Mouse (Mus musculus): ENCODE measurements around the gene Gon7. TPM values are rescaled to one million over a fixed set of nuclear protein-coding genes. Genes with fewer than 3 reads are reported as not detected.

Gene Gon7
- polyA plus RNA-seq, 1 experiment from 2014 or later: 29.3 TPM

DNA sequence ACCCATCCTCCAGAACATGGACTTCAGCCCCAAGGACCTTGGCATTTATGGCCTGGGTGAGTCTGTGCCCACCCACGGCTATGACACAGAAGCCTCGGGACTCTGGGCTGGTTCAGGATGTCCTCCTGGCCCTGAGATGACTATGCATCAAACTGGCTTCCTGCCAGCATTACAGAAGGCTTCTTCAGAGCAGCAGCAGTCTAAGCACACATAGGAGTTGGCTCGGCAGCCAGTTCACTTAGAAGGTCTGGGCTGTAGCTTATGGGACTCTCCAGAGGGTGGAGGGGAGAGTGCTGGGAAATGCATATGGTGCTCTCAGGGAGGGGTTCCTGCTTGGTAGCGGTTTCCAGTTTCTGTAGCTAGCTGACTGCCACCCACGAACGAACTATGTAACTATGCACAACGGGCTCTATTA lies 31.8 kb downstream of the Gon7 start:
- H3K4me3 ChIP-seq (ENCODE audit: low read length): no peak overlapping the region
- no peak overlapping the region for H3K27ac ChIP-seq (ENCODE audit: low read length)
- H3K9me3 ChIP-seq (ENCODE audit: low read length): no peaks in the 10 kb centered on the region
- no peak overlapping the region for H3K9ac ChIP-seq (replicated peaks; ENCODE audit: low read length)
- peaks cover 21% of the 10 kb centered on the region for H3K4me1 ChIP-seq (ENCODE audit: insufficient read depth, low read length)
- H3K4me2 ChIP-seq (replicated peaks; ENCODE audit: low read depth, low read length): no peak overlapping the region
- no peaks in the 10 kb centered on the region for H3K36me3 ChIP-seq (ENCODE audit: insufficient read depth, low read length)
- ATAC-seq (ENCODE audit: low FRiP score, low TSS enrichment): no peak
- WGBS: 63% methylated on average over 7 of the region's 7 CpGs
- H3K27me3 ChIP-seq (ENCODE audit: insufficient read depth, low read length): no peaks in the 10 kb centered on the region

DNA sequence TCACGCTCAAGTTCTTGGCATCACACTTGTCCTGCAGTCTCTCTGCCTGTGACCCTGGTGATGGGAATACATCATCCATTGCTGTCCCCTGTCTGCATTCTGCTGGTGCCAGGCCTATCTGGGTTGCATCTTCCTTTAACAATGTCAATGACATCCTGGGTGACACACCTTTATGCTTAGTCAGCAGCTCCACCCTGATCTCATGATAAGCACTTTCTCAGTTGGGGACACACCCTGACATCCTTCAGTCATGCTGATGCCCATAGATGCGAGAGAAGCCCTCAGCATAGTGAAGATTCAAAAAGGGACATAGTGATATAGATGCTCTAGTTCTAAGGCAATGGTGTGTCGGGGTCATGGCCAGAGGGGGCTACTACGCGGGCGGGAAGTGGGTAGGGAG lies 32.5 kb downstream of the Gon7 start:
- H3K9me3 ChIP-seq (ENCODE audit: low read length): no peaks in the 10 kb centered on the region
- H3K4me2 ChIP-seq (replicated peaks; ENCODE audit: low read depth, low read length): no peak overlapping the region
- ATAC-seq (ENCODE audit: low FRiP score, low TSS enrichment): no peak
- H3K27me3 ChIP-seq (ENCODE audit: insufficient read depth, low read length): no peaks in the 10 kb centered on the region
- H3K4me1 ChIP-seq (ENCODE audit: insufficient read depth, low read length): peaks cover 14% of the 10 kb centered on the region
- H3K36me3 ChIP-seq (ENCODE audit: insufficient read depth, low read length): no peaks in the 10 kb centered on the region
- no peak overlapping the region for H3K27ac ChIP-seq (ENCODE audit: low read length)
- WGBS: 92% methylated on average over 6 of the region's 6 CpGs
- no peak overlapping the region for H3K4me3 ChIP-seq (ENCODE audit: low read length)
- no peak overlapping the region for H3K9ac ChIP-seq (replicated peaks; ENCODE audit: low read length)

DNA sequence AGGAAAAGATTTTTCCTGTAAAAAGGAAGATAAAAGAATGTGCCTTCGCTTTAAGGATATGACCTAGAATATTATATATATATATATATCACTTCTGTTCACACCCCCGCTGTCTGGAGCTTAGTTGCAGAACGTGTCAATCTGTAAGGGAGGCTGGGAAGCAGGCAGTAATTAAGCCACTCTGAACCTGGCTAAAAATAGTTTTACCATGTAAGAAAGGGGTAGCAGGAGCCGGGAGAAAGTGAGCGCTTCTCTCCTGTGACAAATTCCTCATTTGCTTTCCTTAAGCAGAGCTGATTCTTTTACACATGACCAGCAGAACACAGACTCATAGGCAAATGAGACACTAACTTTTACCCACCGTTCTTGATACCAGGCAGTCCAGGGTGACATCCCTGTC lies 33.7 kb downstream of the Gon7 start:
- Histone ChIP-seq H3K9ac (replicated peaks; ENCODE audit: low read length) (no peak overlapping the region), H3K36me3 (ENCODE audit: insufficient read depth, low read length) (no peaks in the 10 kb centered on the region), H3K9me3 (ENCODE audit: low read length) (no peaks in the 10 kb centered on the region), H3K4me2 (replicated peaks; ENCODE audit: low read depth, low read length) (no peak overlapping the region), H3K4me1 (ENCODE audit: insufficient read depth, low read length) (peaks cover 10% of the 10 kb centered on the region; the same call in 1 of the 2 replicates), H3K4me3 (ENCODE audit: low read length) (no peak overlapping the region), H3K27ac (ENCODE audit: low read length) (no peak overlapping the region), H3K27me3 (ENCODE audit: insufficient read depth, low read length) (no peaks in the 10 kb centered on the region)
- no peak for ATAC-seq (ENCODE audit: low FRiP score, low TSS enrichment)
- WGBS: 59% methylated on average over 6 of the region's 6 CpGs

- WGBS: 60% methylated on average over 8 of the region's 8 CpGs
Measured at GRCm38 (mm10) chr12:102722966-102723365, 34.6 kb downstream of the Gon7 start.

DNA sequence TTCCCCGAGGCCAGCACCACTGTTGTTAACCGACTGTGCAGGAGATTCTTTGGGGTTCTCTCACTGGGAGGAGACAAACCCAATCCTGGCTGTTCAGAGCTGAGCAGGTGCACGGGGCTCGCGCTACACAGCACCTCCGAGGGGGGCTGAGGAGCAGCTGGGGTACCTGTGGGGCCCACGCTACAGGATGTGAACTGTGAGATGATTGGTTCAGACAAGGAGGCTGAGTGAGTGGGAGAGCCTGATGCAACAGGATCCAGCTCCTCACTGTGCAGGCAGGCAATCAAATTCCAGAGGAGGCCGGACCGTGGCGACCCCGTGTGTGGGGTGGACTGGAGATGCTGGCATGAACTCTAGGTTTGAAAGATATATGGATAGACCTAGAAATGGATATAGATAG lies 35.2 kb downstream of the Gon7 start:
- Histone ChIP-seq H3K9me3 (ENCODE audit: low read length) (no peaks in the 10 kb centered on the region), H3K27ac (ENCODE audit: low read length) (peak overlapping the region; percentile 64), H3K36me3 (ENCODE audit: insufficient read depth, low read length) (no peaks in the 10 kb centered on the region), H3K4me1 (ENCODE audit: insufficient read depth, low read length) (peaks cover 10% of the 10 kb centered on the region; the same call in 1 of the 2 replicates), H3K4me2 (replicated peaks; ENCODE audit: low read depth, low read length) (peak overlapping the region; percentile 26; the same call in 1 of the 2 replicates), H3K27me3 (ENCODE audit: insufficient read depth, low read length) (no peaks in the 10 kb centered on the region), H3K4me3 (ENCODE audit: low read length) (no peak overlapping the region), H3K9ac (replicated peaks; ENCODE audit: low read length) (peak overlapping the region; percentile 31; the same call in 1 of the 2 replicates)
- peak; percentile 79 for ATAC-seq (ENCODE audit: low FRiP score, low TSS enrichment)
- 23% methylated on average over 11 of the region's 11 CpGs for WGBS

More at GRCm38 (mm10) chr12:102722966-102723365, 34.6 kb downstream of the Gon7 start:
- Histone ChIP-seq H3K4me1 (ENCODE audit: insufficient read depth, low read length) (peaks cover 10% of the 10 kb centered on the region; the same call in 1 of the 2 replicates), H3K36me3 (ENCODE audit: insufficient read depth, low read length) (no peaks in the 10 kb centered on the region), H3K27me3 (ENCODE audit: insufficient read depth, low read length) (no peaks in the 10 kb centered on the region), H3K9ac (replicated peaks; ENCODE audit: low read length) (no peak overlapping the region), H3K9me3 (ENCODE audit: low read length) (no peaks in the 10 kb centered on the region), H3K4me2 (replicated peaks; ENCODE audit: low read depth, low read length) (no peak overlapping the region; the same call in 1 of the 2 replicates), H3K4me3 (ENCODE audit: low read length) (no peak overlapping the region), H3K27ac (ENCODE audit: low read length) (peak overlapping the region; percentile 26)
- no peak for ATAC-seq (ENCODE audit: low FRiP score, low TSS enrichment)

DNA sequence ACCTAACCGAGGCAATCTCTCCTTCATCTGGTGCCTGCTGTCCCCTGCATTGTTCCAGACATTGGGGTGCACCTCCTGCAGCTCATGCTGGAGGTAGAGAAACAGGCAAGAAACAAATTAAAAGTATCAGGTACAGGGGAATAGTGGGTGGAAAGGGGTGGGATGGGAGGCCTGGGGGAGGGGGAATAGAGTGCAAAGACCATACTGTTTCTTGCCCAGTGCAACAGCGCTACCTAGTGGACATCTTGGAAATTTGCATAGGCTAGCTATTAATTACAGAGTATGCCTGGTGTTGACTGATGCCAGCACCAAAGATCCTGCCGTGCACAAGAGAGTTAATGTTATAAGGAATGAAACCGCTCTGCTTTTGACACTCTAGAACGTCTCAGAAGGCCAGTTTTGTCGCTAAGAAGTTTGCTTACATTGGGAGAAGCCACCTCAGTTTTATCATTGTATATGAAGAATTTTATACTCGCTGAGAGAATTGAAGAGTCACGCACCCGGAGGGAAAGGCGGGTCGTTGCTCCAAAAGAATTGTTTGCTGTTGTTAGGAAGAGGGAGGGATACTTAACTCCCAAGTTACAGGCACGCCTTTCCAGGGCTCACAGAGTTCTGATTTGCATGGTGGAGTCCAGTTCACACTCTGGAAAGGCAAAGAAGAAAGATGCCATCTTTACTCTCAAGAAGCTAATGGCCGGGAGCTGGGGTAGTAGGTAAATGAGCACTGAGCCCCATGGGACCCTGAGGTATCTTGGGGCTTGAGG lies 37.9 kb downstream of the Gon7 start:
- no peak overlapping the region for H3K27ac ChIP-seq (ENCODE audit: low read length)
- H3K27me3 ChIP-seq (ENCODE audit: insufficient read depth, low read length): no peaks in the 10 kb centered on the region
- no peak overlapping the region for H3K9ac ChIP-seq (replicated peaks; ENCODE audit: low read length)
- 30% methylated on average over 13 of the region's 13 CpGs for WGBS
- H3K9me3 ChIP-seq (ENCODE audit: low read length): no peaks in the 10 kb centered on the region
- no peak overlapping the region for H3K4me2 ChIP-seq (replicated peaks; ENCODE audit: low read depth, low read length)
- H3K4me1 ChIP-seq (ENCODE audit: insufficient read depth, low read length): peaks cover 10% of the 10 kb centered on the region; the same call in 1 of the 2 replicates
- peak; percentile 47; the same call in 1 of the 2 replicates for ATAC-seq (ENCODE audit: low FRiP score, low TSS enrichment)
- no peaks in the 10 kb centered on the region for H3K36me3 ChIP-seq (ENCODE audit: insufficient read depth, low read length)
- H3K4me3 ChIP-seq (ENCODE audit: low read length): no peak overlapping the region

GRCm38 (mm10) chr12:102714654-102715395 lies 42.8 kb downstream of the Gon7 start:
- H3K9ac ChIP-seq (replicated peaks; ENCODE audit: low read length): no peak overlapping the region
- H3K4me2 ChIP-seq (replicated peaks; ENCODE audit: low read depth, low read length): no peak overlapping the region
- no peaks in the 10 kb centered on the region for H3K9me3 ChIP-seq (ENCODE audit: low read length)
- H3K36me3 ChIP-seq (ENCODE audit: insufficient read depth, low read length): no peaks in the 10 kb centered on the region
- H3K27ac ChIP-seq (ENCODE audit: low read length): no peak overlapping the region
- no peak for ATAC-seq (ENCODE audit: low FRiP score, low TSS enrichment)
- H3K4me1 ChIP-seq (ENCODE audit: insufficient read depth, low read length): no peaks in the 10 kb centered on the region
- H3K27me3 ChIP-seq (ENCODE audit: insufficient read depth, low read length): no peaks in the 10 kb centered on the region
- WGBS: 83% methylated on average over 10 of the region's 10 CpGs
- no peak overlapping the region for H3K4me3 ChIP-seq (ENCODE audit: low read length)

DNA sequence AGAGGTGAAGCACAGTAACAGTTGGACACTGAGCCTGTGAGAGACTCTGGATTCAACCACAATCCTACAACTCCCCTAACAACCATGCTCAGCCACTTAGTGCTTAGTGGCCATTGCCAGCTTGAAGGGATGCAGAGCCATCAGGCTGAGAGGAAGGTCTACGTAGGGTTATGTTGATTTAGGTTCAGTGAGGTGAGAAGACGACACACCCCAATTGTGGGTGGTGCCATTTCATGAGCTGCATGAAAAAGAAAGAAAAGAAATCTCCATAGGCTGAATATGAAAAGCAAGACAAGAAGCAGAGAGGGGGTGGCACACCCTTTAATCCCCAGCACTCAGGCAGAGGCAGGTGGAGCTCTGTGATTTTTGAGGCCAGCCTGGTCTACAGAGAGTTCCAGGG lies 43.5 kb downstream of the Gon7 start:
- no peak overlapping the region for H3K9ac ChIP-seq (replicated peaks; ENCODE audit: low read length)

GRCm38 (mm10) chr12:102713153-102713865 lies 44.3 kb downstream of the Gon7 start:
- Histone ChIP-seq H3K4me2 (replicated peaks; ENCODE audit: low read depth, low read length) (no peak overlapping the region), H3K4me3 (ENCODE audit: low read length) (no peak overlapping the region), H3K27ac (ENCODE audit: low read length) (no peak overlapping the region), H3K4me1 (ENCODE audit: insufficient read depth, low read length) (peaks cover 3% of the 10 kb centered on the region; the same call in 1 of the 2 replicates), H3K9me3 (ENCODE audit: low read length) (no peaks in the 10 kb centered on the region), H3K36me3 (ENCODE audit: insufficient read depth, low read length) (no peaks in the 10 kb centered on the region), H3K27me3 (ENCODE audit: insufficient read depth, low read length) (no peaks in the 10 kb centered on the region), H3K9ac (replicated peaks; ENCODE audit: low read length) (no peak overlapping the region)
- 53% methylated on average over 20 of the region's 20 CpGs for WGBS
- no peak for ATAC-seq (ENCODE audit: low FRiP score, low TSS enrichment)

More for the DNA sequence above, 43.5 kb downstream of the Gon7 start:
- Histone ChIP-seq H3K4me1 (ENCODE audit: insufficient read depth, low read length) (no peaks in the 10 kb centered on the region), H3K4me2 (replicated peaks; ENCODE audit: low read depth, low read length) (no peak overlapping the region), H3K27ac (ENCODE audit: low read length) (no peak overlapping the region), H3K4me3 (ENCODE audit: low read length) (no peak overlapping the region), H3K9me3 (ENCODE audit: low read length) (no peaks in the 10 kb centered on the region), H3K27me3 (ENCODE audit: insufficient read depth, low read length) (no peaks in the 10 kb centered on the region), H3K36me3 (ENCODE audit: insufficient read depth, low read length) (no peaks in the 10 kb centered on the region)
- WGBS: 35% methylated on average over 2 of the region's 2 CpGs
- no peak for ATAC-seq (ENCODE audit: low FRiP score, low TSS enrichment)
